Comparison of ENCODE assay signal across 27 mouse cellular contexts in the genomic region with DNA sequence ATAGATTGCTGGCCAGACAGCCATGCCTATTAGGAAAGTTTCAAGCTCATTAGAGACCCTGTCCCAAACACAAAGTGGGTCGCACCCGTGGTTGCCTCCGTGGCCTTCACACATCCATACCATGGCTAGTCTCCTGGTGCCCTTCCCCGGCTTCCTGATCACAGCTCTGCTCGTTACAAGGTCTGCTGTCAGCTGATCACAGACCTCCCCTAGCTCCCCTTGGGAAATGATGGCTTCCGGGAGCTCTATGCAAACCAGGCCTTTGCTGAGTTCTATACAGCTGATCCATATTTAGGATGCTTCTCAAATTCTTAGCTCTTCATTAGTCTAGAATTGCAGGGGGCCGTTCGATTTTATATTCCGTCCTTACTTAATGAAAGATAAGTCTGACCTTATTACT.
DNase-seq lines count a peak whose midpoint lies in the region; ATAC-seq and TF ChIP-seq lines count a peak whose summit lies in the region.
"Had no signal": no experiment of that assay in that cellular context is flagged by ENCODE, and none has a peak within 500 bp of the region (broad histone marks: within the 10 kb centered on the region; RNA-seq: fewer than 3 reads in every experiment).

No protein-coding gene starts in this region.

- 0 out of 2 replicates have a peak, but pooled peaks cover 2% of the 10 kb centered on the region for H3K36me3 ChIP-seq in hindbrain, embryonic 11.5 days (ENCODE audit: control insufficient read depth, insufficient read depth, low read length)
- H3K36me3 ChIP-seq in hindbrain, postnatal 0 days (ENCODE audit: insufficient read depth, low read length), result no peaks in the 10 kb centered on the region
- 0 out of 2 replicates have a peak, but pooled peaks cover 7% of the 10 kb centered on the region for H3K36me3 ChIP-seq in midbrain, embryonic 12.5 days
- H3K36me3 ChIP-seq in midbrain, postnatal 0 days (ENCODE audit: insufficient read depth, low read length), result 0 out of 2 replicates have a peak, but pooled peaks cover 2% of the 10 kb centered on the region
- H3K36me3 ChIP-seq: embryonic facial prominence, embryonic 13.5 days; forebrain, embryonic 12.5 days; hindbrain, embryonic 12.5 days had no signal

- ATAC-seq in hindbrain, embryonic 11.5 days (ENCODE audit: low FRiP score), result peak; percentile 57; the same call in 1 of the 2 replicates
- ATAC-seq in hindbrain, postnatal 0 days, result no peak
- ATAC-seq in midbrain, embryonic 12.5 days (ENCODE audit: low FRiP score, low read depth), result peak; percentile 55; the same call in 1 of the 2 replicates
- ATAC-seq in midbrain, postnatal 0 days (ENCODE audit: low FRiP score), result no peak
- ATAC-seq: activated CD4-positive, CD25-positive, alpha-beta regulatory T cell, adult 4 months had no signal

- no peak for TF ChIP-seq CTCF in hindbrain, postnatal 0 days (IDR thresholded peaks at IDR 0.05; ENCODE audit: low read depth)
- TF ChIP-seq CTCF in midbrain, postnatal 0 days (IDR thresholded peaks at IDR 0.05), result no peak

- H3K9ac ChIP-seq in hindbrain, embryonic 11.5 days (ENCODE audit: low read depth, low read length), result no peak overlapping the region
- no peak overlapping the region for H3K9ac ChIP-seq in hindbrain, postnatal 0 days (replicated peaks; ENCODE audit: low read length)
- no peak overlapping the region for H3K9ac ChIP-seq in midbrain, embryonic 12.5 days (replicated peaks)
- no peak overlapping the region for H3K9ac ChIP-seq in midbrain, postnatal 0 days (replicated peaks; ENCODE audit: low read length, poor library complexity, severe bottlenecking)
- H3K9ac ChIP-seq: hindbrain, embryonic 12.5 days; liver, embryonic 14.5 days; lung, embryonic 14.5 days had no signal

- no peaks in the 10 kb centered on the region for H3K9me3 ChIP-seq in hindbrain, embryonic 11.5 days (ENCODE audit: control insufficient read depth, low read length)
- H3K9me3 ChIP-seq in hindbrain, postnatal 0 days (ENCODE audit: low read length), result no peaks in the 10 kb centered on the region
- no peaks in the 10 kb centered on the region for H3K9me3 ChIP-seq in midbrain, embryonic 12.5 days
- no peaks in the 10 kb centered on the region for H3K9me3 ChIP-seq in midbrain, postnatal 0 days (ENCODE audit: low read length)
- H3K9me3 ChIP-seq: embryonic facial prominence, embryonic 13.5 days; forebrain, embryonic 12.5 days; hindbrain, embryonic 12.5 days had no signal

- 34% methylated on average over 9 of the region's 9 CpGs for WGBS in hindbrain, embryonic 11.5 days
- WGBS in hindbrain, postnatal 0 days, result 39% methylated on average over 9 of the region's 9 CpGs
- WGBS in midbrain, embryonic 12.5 days, result 35% methylated on average over 9 of the region's 9 CpGs
- 16% methylated on average over 9 of the region's 9 CpGs for WGBS in midbrain, postnatal 0 days

- peak; percentile 29 for DNase-seq in embryo, embryonic 11 days
- no peak for DNase-seq in embryo, embryonic 10 days (ENCODE audit: low spot score)
- DNase-seq in hindbrain, embryonic 11.5 days (ENCODE audit: low spot score), result peak; percentile 33
- no peak for DNase-seq in hindbrain, postnatal 0 days (ENCODE audit: low spot score)
- DNase-seq in midbrain, postnatal 0 days (ENCODE audit: low spot score), result no peak
- no peak for DNase-seq in gastrocnemius, postnatal 4 days (ENCODE audit: low spot score in 2 of 2)
- no peak for DNase-seq in cerebellum, adult 11 months
- DNase-seq: adrenal gland, adult 2 months; adrenal gland, postnatal 36 days; cerebellum, adult 2 months; cerebellum, postnatal 14 days; gastrocnemius, postnatal 10 days; heart, postnatal 14 days; kidney, adult 8-10 months; kidney, postnatal 10 days; liver; lung, embryonic 14.5 days; lung, postnatal 14 days; retina, postnatal 1 day; right cerebral cortex, postnatal 14 days had no signal

- H3K27me3 ChIP-seq in hindbrain, embryonic 11.5 days (ENCODE audit: control insufficient read depth, insufficient read depth, low read length), result no peaks in the 10 kb centered on the region
- peaks cover 14% of the 10 kb centered on the region; the same call in 1 of the 2 replicates for H3K27me3 ChIP-seq in hindbrain, postnatal 0 days (ENCODE audit: insufficient read depth, low read length)
- H3K27me3 ChIP-seq in midbrain, embryonic 12.5 days, result peaks cover 7% of the 10 kb centered on the region; the same call in 1 of the 2 replicates
- no peaks in the 10 kb centered on the region for H3K27me3 ChIP-seq in midbrain, postnatal 0 days (ENCODE audit: insufficient read depth, low read length)
- H3K27me3 ChIP-seq: forebrain, embryonic 12.5 days had no signal

- H3K4me3 ChIP-seq in hindbrain, embryonic 11.5 days (ENCODE audit: low read depth, low read length), result no peak overlapping the region
- H3K4me3 ChIP-seq in hindbrain, postnatal 0 days (ENCODE audit: low read length), result no peak overlapping the region
- H3K4me3 ChIP-seq in midbrain, embryonic 12.5 days, result no peak overlapping the region
- H3K4me3 ChIP-seq in midbrain, postnatal 0 days (ENCODE audit: low read depth, low read length), result no peak overlapping the region
- H3K4me3 ChIP-seq: embryonic facial prominence, embryonic 13.5 days; erythroblast, embryonic 14.5 days; forebrain, embryonic 12.5 days; hindbrain, embryonic 12.5 days had no signal

- no peaks in the 10 kb centered on the region; the same call in 1 of the 2 replicates for H3K4me1 ChIP-seq in hindbrain, embryonic 11.5 days (replicated peaks; ENCODE audit: control insufficient read depth, insufficient read depth, low read length)
- H3K4me1 ChIP-seq in hindbrain, postnatal 0 days (ENCODE audit: insufficient read depth, low read length), result no peaks in the 10 kb centered on the region
- peaks cover 17% of the 10 kb centered on the region for H3K4me1 ChIP-seq in midbrain, embryonic 12.5 days
- H3K4me1 ChIP-seq in midbrain, postnatal 0 days (ENCODE audit: insufficient read depth, low read length), result no peaks in the 10 kb centered on the region

- no peak overlapping the region for H3K4me2 ChIP-seq in hindbrain, embryonic 11.5 days (replicated peaks; ENCODE audit: low read depth, low read length)
- H3K4me2 ChIP-seq in hindbrain, postnatal 0 days (ENCODE audit: low read depth, low read length), result no peak overlapping the region
- no peak overlapping the region for H3K4me2 ChIP-seq in midbrain, embryonic 12.5 days (replicated peaks)
- H3K4me2 ChIP-seq in midbrain, postnatal 0 days (ENCODE audit: low read depth, low read length, poor library complexity, severe bottlenecking), result no peak overlapping the region
- H3K4me2 ChIP-seq: embryonic facial prominence, embryonic 13.5 days; forebrain, embryonic 12.5 days; lung, embryonic 14.5 days had no signal

- H3K27ac ChIP-seq in hindbrain, embryonic 11.5 days (ENCODE audit: low read depth, low read length), result no peak overlapping the region
- no peak overlapping the region for H3K27ac ChIP-seq in hindbrain, postnatal 0 days
- peak overlapping the region; percentile 72 for H3K27ac ChIP-seq in midbrain, embryonic 12.5 days (replicated peaks)
- H3K27ac ChIP-seq in midbrain, postnatal 0 days (ENCODE audit: low read depth, low read length), result peak overlapping the region; percentile 32; the same call in 1 of the 2 replicates
- H3K27ac ChIP-seq: embryonic facial prominence, embryonic 13.5 days; liver, embryonic 14.5 days had no signal

Comparison
In these comparisons a context has a peak if more than half of its experiments do, and no peak if none do; other contexts are left out.
1. DNase-seq: peak in embryo, embryonic 11 days (single experiment) and hindbrain, embryonic 11.5 days (single experiment); none in embryo, embryonic 10 days (single experiment), hindbrain, postnatal 0 days (single experiment), midbrain, postnatal 0 days (single experiment), gastrocnemius, postnatal 4 days (0 of 2) and cerebellum, adult 11 months (single experiment).
2. ATAC-seq: peak in hindbrain, embryonic 11.5 days (single experiment) and midbrain, embryonic 12.5 days (single experiment); none in hindbrain, postnatal 0 days (single experiment) and midbrain, postnatal 0 days (single experiment).
3. H3K27ac ChIP-seq: peak in midbrain, embryonic 12.5 days (single experiment) and midbrain, postnatal 0 days (single experiment); none in hindbrain, embryonic 11.5 days (single experiment) and hindbrain, postnatal 0 days (single experiment).